Mouse (Mus musculus) left cerebral cortex, adult 8-10 months (tissue): Measurements from ENCODE around the gene Krtap4-7. TPM values are rescaled to one million over a fixed set of nuclear protein-coding genes. Genes with fewer than 3 reads are reported as not detected.
"Not testable (repeated sequence)": the region's sequence is repeated elsewhere in the genome, so short reads cannot be mapped to it uniquely, and the experiment has no call there.

ENCODE experiments used
- DNase-seq, 2 experiments: peaks; one replicate each; pipeline ENCODE4 v3.0.0; 2022; ENCODE audit warnings: low spot score in 2 of 2
- total RNA-seq, 4 experiments: library from RNA; stranded (reverse); gene quantifications; 2 replicates each; pipeline ENCODE4 v1.2.4; 2022

The Krtap4-7 gene
- total RNA-seq, 4 experiments from 2014 or later: not detected

DNA sequence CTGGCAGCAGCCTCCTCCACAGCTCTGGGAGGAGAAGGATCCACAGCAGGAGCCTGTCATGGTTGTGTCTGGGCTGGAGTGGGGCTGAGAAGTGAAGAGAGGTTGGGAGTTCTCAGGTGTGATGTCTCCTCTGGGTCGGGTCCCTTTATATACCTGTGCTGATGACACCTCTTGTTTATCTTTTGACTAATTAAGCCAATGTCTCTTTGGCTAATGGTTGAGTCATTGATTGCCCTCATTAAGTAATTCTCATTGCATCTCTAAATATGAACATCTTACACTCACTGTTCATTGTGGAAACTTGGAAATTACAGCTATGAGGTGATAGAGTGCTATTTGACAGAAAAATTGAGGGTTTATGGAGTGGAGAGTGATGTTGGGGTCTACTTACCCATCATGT, 40.7 kb downstream of the Krtap4-7 start, which contains the start of gene Gm11938:
Gm11938 (minus strand) TSS at position 101 of the 400 bp plus-strand sequence.
- not testable (repeated sequence) for DNase-seq

- DNase-seq: not testable (repeated sequence)
These were observed 46.1 kb downstream of the Krtap4-7 start, which contains the start of gene Krtap9-3 for GRCm38 (mm10) chr11:99597742-99598141. Gene Krtap9-3 (minus strand): TSS chr11:99598105.

Other genes with a start within 250 kb of the Krtap4-7 start
- gene Krt12, start 221.8 kb downstream of the Krtap4-7 start, total RNA-seq: 10 to 100 TPM in 1 of 4 experiments, 1 to 10 TPM in 3; 8.6 to 10.0 (median 9.5) TPM
- gene Krt20, start 205.9 kb downstream of the Krtap4-7 start, total RNA-seq: not detected
- gene Krt23, start 151.0 kb downstream of the Krtap4-7 start, total RNA-seq: not detected
- not detected for gene Krt39, start 122.8 kb downstream of the Krtap4-7 start, total RNA-seq
- not detected for gene Krt40, start 100.9 kb downstream of the Krtap4-7 start, total RNA-seq
- gene Krtap3-3, start 93.2 kb downstream of the Krtap4-7 start, total RNA-seq: not detected
- gene Krtap3-2, start 87.2 kb downstream of the Krtap4-7 start, total RNA-seq: not detected
- not detected for gene Gm11939, start 84.6 kb downstream of the Krtap4-7 start, total RNA-seq
- not detected for gene Krtap3-1, start 77.5 kb downstream of the Krtap4-7 start, total RNA-seq
- not detected for gene Krtap1-5, start 63.1 kb downstream of the Krtap4-7 start, total RNA-seq
- not detected for gene Krtap1-4, start 60.4 kb downstream of the Krtap4-7 start, total RNA-seq
- gene Krtap1-3, start 52.8 kb downstream of the Krtap4-7 start, total RNA-seq: not detected
- not detected for gene Krtap9-3, start 46.0 kb downstream of the Krtap4-7 start, total RNA-seq
- not detected for gene Gm11938, start 40.8 kb downstream of the Krtap4-7 start, total RNA-seq
- gene Gm11937, start 33.9 kb downstream of the Krtap4-7 start, total RNA-seq: not detected
- not detected for gene Krtap2-4, start 29.2 kb downstream of the Krtap4-7 start, total RNA-seq
- gene Gm11562, start 23.7 kb downstream of the Krtap4-7 start, total RNA-seq: not detected
- gene Krtap4-1, start 15.9 kb downstream of the Krtap4-7 start, total RNA-seq: not detected
- gene Krtap4-2, start 9.0 kb downstream of the Krtap4-7 start, total RNA-seq: not detected
- gene Gm11555, start 6.1 kb upstream of the Krtap4-7 start, total RNA-seq: not detected
- not detected for gene Gm11563, start 14.9 kb upstream of the Krtap4-7 start, total RNA-seq
- gene Krtap4-6, start 21.9 kb upstream of the Krtap4-7 start, total RNA-seq: not detected
- not detected for gene Gm14190, start 46.7 kb upstream of the Krtap4-7 start, total RNA-seq
- not detected for gene Gm14180, start 90.2 kb upstream of the Krtap4-7 start, total RNA-seq
- gene Gm11595, start 128.8 kb upstream of the Krtap4-7 start, total RNA-seq: not detected
- not detected for gene Krtap4-8, start 136.6 kb upstream of the Krtap4-7 start, total RNA-seq
- gene Krtap4-9, start 141.1 kb upstream of the Krtap4-7 start, total RNA-seq: not detected
- gene Gm11596, start 149.4 kb upstream of the Krtap4-7 start, total RNA-seq: not detected
- not detected for gene Gm11569, start 154.8 kb upstream of the Krtap4-7 start, total RNA-seq
- gene Gm11554, start 160.4 kb upstream of the Krtap4-7 start, total RNA-seq: not detected
- not detected for gene Krtap4-13, start 165.8 kb upstream of the Krtap4-7 start, total RNA-seq
- not detected for gene Gm11564, start 171.6 kb upstream of the Krtap4-7 start, total RNA-seq
- gene 2300003K06Rik, start 194.0 kb upstream of the Krtap4-7 start, total RNA-seq: not detected
- gene Krtap4-16, start 207.5 kb upstream of the Krtap4-7 start, total RNA-seq: not detected
- gene Gm11568, start 213.8 kb upstream of the Krtap4-7 start, total RNA-seq: not detected
- gene Gm11559, start 220.4 kb upstream of the Krtap4-7 start, total RNA-seq: not detected
- not detected for gene Krtap9-1, start 229.3 kb upstream of the Krtap4-7 start, total RNA-seq
- gene Gm11567, start 235.1 kb upstream of the Krtap4-7 start, total RNA-seq: not detected